Mouse (Mus musculus) A20 (cell line): ENCODE measurements at regions not wholly inside any gene's neighbourhood (a gene's known extent, or its start where the extent isn't known, plus 50 kb on each side); places are given as distances from the start of the nearest gene placed in this dataset.

Experiments
- DNase-seq: peaks from one replicate; pipeline ENCODE4 v3.0.0-alpha.2; 2011; ENCODE audit warnings: low read depth, low spot score

DNA sequence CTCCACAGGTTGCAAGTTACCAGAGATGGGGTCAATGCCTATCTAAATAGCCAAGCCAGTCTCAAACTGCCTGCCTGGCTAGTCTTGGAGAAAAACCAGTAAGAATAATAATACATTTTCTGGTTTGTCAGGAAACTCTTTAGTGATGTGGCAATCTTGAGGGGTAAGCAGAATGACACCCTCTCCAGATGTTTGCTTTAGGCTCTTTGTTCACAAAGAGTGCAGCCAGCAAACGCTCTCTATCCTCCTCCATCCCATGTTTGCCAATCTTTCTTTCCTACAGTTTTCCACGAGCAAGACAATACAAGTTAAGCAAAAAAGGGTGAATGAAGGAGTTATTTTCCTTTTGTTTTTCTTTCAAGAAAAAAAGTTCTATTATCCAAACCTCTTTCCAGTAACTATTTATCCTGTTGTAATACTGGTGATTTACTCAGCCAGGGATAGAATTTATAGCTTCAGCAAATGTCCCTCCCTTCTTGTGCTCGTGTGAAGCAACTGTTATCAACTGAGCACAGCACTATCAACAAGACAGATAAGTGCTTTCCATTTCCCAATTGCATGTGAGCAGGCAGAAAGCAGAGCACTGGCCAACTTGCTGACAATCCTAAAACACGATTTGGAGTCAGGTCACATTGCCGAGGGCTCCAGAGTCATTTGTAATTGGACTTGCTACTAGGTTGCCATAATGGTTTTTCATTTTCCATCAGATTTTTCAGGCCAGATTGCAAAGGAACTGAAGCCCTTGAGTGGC is 873.5 kb downstream of the Rapgef2 start:
- no peak for DNase-seq

DNA sequence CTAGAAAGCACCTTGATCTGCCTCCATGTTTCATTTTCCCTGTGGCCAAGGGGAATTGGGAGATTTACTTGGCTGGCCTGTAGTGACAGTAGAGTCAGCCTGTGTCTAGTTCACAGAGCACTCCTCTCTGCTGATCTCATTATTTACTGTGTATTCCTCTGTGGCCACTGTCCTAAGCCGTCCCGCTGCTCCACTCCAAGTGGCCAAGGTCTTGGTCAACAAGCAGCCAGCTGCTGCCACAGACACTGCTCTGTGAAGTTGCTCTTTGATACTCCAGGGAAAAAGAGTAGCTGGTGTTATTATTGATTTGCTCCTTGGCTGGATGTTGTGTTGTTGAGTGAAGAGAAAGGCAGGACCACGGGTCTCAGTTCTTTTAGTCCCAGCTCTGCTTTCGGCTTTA is 874.9 kb downstream of the Rapgef2 start:
- DNase-seq, result no peak

DNA sequence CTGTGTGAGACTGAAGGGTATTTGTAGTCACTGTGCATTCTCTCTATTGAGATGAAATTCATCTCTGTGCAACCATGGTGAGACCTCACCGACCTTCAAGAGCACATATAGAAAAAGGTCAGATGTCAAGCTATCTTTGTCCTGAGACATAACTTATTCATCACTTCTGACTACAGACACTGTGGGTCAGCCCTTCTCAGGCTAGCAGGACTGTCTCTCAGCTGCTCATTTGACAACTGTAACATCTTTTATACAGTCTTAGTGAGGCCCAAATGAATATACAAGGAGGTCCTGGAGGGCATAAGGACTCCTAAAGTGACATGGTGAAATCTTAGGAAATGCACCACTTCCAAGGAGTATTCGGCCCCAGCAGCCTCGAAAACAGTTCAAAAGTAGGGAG is 877.1 kb downstream of the Rapgef2 start:
- DNase-seq, result no peak

DNA sequence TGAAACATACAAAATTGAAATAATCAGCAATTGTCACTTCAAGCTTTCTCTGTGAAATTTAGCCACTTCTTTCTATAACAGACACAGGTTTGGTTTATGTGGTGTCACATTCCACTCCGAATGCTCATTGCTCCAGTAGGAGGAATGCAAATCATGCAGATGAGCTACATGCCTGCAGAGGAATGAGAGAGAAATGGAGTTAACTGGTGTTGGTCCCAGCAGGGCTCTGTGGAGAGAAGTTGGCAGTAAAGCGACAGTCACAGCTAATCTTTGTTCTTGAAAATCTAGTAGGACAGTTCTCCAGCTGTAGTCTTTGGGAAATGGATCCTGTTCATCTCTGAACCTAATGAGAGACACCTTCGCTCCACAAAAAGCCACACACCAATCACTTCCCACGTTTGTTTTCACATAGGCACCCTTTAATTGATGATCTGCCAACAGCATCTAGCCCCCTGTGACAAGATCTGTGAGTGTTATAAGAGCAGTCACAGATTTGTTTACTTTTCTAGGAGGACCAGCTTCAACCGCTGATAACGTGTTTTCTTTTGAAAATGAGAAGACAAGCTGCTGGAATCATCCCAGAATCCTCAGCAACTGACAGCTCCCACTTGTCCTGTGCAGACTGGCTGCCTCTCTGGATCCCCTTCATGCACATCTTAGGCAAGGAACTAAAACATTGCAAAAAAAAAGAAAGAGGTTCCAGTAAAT is 880.4 kb downstream of the Rapgef2 start:
- no peak for DNase-seq

DNA sequence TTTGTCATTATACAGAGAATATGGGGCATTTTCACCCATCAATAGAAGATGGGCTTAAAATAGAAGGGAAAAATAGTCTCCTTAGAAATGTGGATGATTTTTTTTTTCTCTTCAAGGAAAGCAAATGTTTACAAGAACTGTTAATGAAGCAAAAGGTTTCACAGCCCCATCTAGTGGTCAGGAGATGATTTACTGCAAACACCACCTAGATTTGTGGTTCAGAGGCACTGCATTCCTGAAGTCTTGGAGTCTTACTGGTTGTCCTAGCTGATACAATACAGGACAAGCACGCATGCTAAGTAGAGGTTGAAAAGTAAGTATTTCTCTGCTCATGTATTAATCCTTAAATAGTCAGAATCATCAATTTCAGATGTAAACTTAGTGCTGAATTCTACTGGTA is 927.9 kb downstream of the Rapgef2 start:
- DNase-seq, result peak; percentile 50

DNA sequence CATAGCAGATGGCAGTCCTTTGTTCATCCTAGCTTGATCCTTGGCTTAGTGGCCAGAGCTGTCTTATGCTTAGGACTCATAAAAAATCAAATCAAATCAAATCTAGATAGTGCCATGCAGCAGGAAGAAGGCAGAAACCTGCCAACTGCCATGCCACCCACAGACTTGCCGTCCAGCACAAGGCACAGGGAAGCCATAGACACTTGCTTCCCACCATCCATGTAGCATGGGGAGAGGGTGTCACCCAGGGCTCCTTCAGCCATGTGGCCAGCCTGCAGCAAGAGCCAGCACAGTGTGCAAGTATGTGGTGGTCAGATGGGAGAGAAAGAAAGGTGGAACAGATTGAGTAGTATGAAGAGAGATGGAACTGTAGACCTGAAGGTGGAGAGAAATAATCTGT is 946.4 kb downstream of the Rapgef2 start:
- no peak for DNase-seq

DNA sequence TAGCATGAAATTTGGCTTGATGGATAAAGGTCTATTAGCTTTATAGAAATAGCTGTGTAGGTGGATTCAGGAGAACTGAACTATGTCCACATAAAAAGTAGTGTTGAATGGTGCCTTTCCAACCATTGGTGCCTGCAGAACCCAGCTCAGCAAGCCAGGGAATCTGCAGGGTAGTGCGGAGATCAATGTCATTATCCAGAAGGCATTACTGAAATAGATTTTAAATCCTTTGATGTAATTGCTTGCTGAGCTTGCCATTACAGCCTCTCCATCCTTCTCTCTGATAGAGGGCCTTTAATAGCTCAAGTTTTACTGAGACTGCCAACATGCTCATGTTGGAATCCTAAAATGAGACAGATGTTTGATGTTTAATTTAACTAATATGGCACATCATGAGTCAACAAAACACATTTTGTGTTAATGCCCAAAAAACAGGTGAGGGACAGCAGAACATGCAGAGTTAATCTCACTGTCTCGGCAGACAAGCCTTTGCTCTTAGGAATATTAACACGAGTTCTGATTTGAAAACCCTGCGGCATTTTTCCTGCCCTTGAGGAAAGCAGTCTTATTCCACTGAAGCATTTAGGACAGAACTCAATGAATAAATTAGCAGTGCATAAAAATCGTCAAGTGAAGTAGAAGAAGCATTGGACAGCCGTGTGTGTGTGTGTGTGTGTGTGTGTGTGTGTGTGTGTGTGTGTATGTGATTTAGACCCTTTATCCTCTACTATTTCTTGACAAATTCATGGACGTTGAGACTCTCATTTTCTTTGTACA is 974.5 kb downstream of the Rapgef2 start:
- no peak for DNase-seq

DNA sequence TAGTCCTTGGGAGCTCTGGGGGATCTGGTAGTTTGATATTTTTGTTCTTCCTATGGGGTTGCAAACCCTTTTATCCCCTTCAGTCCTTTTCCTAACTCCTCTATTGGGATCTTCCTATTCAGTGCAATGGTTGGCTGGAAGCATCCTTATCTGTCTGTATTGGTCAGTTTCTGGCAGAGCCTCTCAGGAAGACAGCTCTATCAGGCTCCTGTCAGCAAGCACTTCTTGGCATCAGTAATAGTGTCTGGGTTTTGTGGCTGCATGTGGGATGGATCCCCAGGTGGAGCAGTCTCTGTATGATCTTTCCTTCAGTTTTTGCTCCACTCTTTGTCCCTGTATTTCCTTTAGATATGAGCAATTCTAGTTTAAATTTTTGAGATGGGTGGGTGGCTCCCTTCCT is 985.8 kb downstream of the Rapgef2 start:
- DNase-seq, result no peak

DNA sequence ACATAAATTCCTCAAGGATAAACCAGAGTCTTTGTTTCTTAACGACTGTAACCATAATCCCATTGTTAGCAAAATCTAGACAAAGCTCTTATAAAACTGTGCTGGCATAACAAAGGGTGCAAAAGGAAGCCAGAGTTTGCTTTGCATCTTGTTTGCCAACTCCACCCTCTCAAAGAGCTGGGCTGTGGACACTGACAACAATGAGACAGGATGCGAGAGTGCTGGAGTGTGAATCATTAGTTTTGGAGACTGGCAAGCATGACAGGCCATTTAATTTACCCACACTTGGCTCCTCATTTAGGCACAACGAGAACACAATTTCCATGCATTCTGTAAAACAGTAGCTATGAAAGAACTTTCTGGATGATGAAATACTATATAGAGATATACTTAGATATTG is 994.4 kb downstream of the Rapgef2 start:
- DNase-seq, result no peak

DNA sequence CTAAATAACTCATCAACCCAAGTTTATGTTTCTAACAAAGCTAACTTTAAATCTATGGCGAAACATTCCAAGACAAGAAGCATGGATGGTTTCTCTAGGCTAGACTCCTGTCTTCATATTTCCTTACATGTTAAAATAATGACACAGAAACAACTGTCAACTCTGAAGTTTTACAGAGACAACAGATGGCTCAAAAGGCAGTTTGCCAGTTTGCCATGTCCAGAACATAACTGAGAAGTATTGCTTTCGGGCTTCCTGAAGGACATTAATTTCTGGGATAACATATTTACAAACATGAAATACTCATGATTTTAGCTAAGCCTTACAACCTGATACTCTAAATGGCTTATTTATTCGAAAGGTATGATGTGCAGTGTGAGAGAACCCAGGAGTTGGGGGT is 1002.2 kb downstream of the Rapgef2 start:
- DNase-seq, result no peak

DNA sequence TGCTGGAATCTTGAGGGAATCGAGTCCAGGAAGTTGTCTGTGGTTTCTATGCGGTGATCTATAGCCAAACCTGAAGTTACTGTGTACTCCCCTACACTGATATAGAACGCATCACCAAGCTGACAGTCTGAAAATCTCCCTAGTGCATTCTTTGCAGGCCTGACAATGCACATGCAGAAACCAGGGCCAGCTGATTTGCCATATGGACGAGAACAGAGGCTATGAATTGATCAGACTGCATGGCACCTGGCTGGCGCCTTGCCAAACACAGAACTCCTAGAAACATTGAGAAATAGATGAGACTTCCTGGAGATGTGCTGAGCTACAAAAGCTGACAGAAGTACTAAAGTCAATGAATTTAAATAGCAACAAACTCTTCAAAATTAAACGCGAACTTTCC is 1049.4 kb downstream of the Rapgef2 start:
- DNase-seq, result no peak

DNA sequence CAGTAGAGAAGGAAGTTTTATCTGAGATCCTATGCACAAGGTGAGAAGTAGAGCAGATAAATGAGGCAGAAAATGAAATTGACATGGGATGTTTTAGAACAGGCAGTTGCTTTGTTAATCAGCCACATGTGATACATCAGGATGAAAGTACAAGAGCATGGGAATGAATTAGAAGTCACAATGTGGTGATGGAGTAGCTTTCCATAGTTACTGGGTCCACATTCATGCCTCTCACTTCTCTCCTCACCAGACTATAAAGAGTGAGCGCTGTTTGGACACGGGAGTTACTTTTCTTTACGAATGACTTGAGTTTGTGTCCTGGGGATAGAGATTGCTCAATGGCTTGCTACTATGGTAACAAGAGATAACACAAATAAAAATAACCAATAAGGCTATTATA is 1076.6 kb downstream of the Rapgef2 start:
- DNase-seq, result no peak

DNA sequence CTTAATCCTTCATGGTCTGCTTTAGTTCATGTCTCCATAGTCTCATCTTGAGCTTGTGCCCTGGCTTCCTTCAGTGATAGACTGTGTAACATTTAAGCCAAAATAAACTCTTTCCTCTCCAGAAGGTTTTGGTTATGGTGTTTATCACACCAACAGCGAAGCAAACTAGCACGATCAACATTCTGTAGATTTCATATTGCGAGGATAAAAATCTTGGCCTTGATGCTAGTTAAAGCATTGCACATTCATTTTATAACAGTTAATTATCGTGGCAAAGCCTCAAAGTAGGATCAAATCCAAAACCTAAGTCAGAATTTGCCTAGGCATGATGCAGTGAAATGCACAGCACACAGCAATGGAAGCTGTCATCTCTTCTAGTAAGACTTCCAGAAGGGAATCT is 1123.7 kb downstream of the Rapgef2 start:
- DNase-seq, result no peak

DNA sequence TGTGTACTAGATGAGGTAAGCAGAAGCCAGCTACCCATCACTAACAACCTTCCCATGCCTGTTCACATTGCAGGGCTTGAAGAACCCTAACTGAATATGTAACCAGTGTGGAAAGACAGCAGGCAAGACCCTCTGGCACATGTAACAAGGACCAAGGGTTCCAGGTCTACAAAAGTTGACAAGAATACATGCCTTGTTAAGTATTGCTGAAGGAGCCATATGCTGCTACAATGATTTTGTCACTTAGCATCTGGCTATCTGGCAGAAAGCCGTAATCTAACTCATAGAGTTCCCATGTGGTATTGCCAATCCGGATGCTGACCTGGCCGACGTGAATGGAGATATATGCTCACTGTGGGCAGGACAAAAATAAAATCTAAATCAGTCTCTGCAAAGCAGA is 1127.9 kb downstream of the Rapgef2 start:
- no peak for DNase-seq
